Mouse (Mus musculus): ENCODE data around the gene Tesk2. TPM values are rescaled to one million over a fixed set of nuclear protein-coding genes. Genes with fewer than 3 reads are reported as not detected.
A peak's percentile ranks its signal among the peaks of the same experiment; 100 is the strongest.
"Not testable (repeated sequence)": the region's sequence is repeated elsewhere in the genome, so short reads cannot be mapped to it uniquely, and the experiment has no call there.

Gene Tesk2
- 1 to 10 TPM; 5.2 to 5.4 TPM for total RNA-seq (2021)
- long read RNA-seq, experiment 1, partial matches to known transcripts: 0 of 4 reads
- long read RNA-seq, experiment 1, other reads (novel, unspliced or antisense): 1 of 4 reads
- long read RNA-seq, experiment 2, partial matches to known transcripts: 0 of 5 reads
- long read RNA-seq, experiment 2, other reads (novel, unspliced or antisense): 2 of 5 reads

DNA sequence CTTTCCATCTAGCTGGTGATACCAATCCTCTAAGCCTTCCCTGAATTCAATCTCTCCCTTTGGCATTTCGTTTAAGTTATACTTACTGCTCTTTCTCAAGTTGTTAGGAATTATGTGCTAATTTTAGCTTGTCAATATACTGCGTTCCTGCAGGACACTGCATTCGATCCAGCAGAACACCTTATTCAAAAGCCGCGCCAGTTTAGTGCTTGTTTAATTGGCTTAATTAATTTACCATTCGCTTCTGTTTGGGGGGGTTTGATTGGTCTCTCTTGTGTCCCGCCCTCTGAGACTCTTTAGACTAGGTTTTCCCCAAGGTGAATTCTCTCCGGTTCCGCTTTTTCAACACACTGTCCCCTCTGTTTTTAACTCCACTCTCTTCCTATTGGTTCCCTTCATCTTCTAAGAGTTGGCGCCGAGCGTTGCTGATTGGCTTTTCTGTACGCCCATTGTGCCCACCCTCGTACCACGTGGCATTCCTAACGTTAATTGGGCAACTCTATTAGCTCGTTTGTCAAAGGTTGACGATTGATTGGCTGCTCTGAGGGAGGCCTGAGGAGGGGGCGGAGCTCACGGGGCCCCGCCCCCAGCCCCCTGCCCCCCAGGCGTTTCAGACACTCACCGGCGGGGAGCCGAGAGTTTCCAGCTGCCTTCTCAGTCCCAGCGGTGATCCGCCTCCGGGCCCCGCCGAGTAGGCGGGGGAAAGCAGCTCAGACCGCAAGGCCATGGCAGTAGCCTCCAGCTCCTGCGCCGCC lies at the start of gene Tesk2:
Gene Tesk2, plus strand, starts transcription at position 606 of the 755 bp plus-strand sequence.
- DNase-seq (ENCODE audit: low spot score in 2 of 2): peak; percentile 86 to 98

DNA sequence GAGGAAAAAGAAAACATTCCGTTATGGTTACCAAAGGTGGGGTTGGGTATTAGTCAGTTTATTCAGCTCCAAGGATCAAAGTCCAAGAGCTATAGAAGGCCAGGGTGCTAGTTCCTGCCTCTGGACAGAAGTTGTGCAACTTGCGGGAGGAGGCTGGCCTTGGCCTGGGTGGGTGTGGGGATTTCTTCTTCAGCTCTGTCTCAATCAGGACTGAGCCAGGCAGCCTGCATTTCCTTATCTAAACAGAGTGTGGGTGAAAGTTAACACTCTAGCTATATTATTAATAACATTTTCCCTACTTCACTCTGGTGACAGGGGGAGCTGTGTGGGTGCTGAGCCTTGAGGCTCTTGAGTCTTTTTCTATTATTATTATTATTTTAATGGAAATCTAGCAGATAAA lies 48.0 kb upstream of the Tesk2 start:
- no peak for DNase-seq (ENCODE audit: low spot score in 2 of 2)

DNA sequence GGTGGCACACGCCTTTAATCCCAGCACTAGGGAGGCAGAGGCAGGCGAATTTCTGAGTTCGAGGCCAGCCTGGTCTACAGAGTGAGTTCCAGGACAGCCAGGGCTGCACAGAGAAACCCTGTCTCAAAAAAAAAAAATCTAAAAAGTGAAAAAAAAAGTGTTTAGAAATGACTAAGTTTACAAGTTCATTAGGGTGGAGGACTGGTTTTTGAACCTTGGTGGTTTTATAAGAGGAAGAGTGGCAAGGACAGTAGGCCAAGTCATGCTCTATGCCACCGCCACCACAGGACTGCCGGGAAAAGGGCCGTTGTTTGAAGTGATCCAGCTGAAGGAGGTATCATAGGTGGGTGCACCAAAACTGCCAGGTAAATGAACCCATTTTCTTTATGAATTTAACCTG lies 46.0 kb upstream of the Tesk2 start:
- DNase-seq (ENCODE audit: low spot score in 2 of 2): not testable (repeated sequence)

GRCm38 (mm10) chr4:116676027-116676426 lies 44.7 kb upstream of the Tesk2 start:
- DNase-seq (ENCODE audit: low spot score in 2 of 2): no peak

GRCm38 (mm10) chr4:116677808-116678207 lies 42.9 kb upstream of the Tesk2 start:
- DNase-seq (ENCODE audit: low spot score in 2 of 2): no peak

- DNase-seq (ENCODE audit: low spot score in 2 of 2): no peak
Observed at GRCm38 (mm10) chr4:116679141-116679540, 41.6 kb upstream of the Tesk2 start.

- not testable (repeated sequence) for DNase-seq (ENCODE audit: low spot score in 2 of 2)
Observed at GRCm38 (mm10) chr4:116680521-116680920, 40.2 kb upstream of the Tesk2 start.

DNA sequence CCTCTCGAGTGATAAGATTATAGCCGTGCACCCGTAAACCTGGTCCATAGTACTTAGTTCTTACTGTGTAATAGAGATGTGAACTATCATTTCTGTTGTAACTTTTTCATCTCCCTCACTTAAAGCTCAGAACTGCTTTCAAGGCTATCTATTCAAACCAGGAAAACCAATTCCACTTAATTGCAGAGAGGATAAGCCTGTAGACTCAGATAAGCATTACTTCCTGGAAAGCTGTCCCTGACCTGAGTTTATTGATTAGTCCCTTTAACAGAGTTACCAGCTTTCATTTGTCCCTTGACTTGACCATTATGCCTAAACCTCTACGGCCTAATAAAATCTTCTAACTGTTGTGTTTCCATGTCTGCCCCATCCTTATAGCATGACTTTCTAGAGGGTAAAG lies 36.8 kb upstream of the Tesk2 start:
- no peak for DNase-seq (ENCODE audit: low spot score in 2 of 2)

- no peak for DNase-seq (ENCODE audit: low spot score in 2 of 2)
Observed at GRCm38 (mm10) chr4:116684665-116685064, 36.1 kb upstream of the Tesk2 start.

DNA sequence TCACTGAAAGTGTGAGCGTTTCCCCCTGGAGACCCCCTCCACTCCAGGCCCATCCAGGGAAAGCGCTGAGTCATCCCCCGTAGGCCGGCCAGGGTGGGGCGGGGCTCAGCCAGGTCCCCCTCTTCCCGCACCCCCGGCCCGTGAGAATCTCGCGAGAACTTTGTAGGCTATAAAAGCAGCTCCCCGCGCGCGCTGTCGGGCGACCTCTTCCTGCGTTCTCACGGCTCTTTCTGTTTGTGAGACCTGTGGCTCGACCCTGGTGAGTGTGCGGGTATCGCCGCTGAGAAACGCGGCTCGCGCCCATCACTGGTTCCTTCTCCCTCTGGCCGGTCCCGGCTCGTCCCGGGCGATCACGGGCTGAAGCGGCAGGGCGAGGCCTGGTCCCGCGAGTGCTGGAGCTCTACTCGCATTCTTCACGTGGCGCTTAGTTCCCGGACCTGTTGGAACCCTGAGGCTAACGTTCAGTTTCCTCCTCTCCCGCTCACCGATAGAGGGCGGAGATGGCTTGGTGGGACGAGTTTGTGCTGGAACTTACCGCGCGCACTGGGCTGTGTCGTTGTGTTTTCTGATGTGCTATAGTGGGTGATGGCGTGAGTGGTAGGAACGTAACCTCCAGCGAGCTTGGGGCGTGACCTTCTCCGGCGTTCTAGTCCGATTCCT lies 35.2 kb upstream of the Tesk2 start, which contains the start of gene Prdx1:
Gene Prdx1, plus strand, starts transcription at position 143 of the 660 bp plus-strand sequence.
- DNase-seq (ENCODE audit: low spot score in 2 of 2): peak; percentile 93 to 97

GRCm38 (mm10) chr4:116687041-116687440 lies 33.7 kb upstream of the Tesk2 start:
- no peak for DNase-seq (ENCODE audit: low spot score in 2 of 2)

DNA sequence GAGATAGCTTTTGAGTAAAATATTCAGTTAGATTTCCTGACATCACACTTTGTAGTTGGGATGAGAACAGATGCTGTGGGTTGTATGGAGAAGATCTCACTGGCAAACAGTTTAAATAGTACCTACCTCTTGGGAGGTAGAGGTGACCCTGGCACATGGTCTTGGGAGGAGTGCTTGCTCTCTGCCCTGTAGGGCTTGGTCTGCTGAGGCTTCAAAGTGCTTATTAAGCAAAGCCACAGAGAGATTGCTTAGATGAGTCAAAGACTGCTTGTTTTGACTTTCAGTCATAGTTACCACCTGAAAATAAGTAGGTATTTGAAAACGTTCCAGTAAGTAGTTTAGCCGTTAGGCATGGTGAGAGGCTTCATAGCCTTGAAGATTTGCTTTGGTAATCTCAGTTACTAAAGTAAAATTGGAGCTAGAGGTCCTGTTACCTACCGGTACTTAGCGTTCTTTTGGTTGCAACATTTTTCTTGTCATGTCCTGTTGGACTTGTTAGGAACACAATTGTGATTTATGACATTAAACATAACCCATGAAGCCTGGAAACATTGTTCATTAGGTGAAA lies 31.4 kb upstream of the Tesk2 start:
- no peak for DNase-seq (ENCODE audit: low spot score in 2 of 2)

GRCm38 (mm10) chr4:116692146-116692545 lies 28.6 kb upstream of the Tesk2 start:
- DNase-seq (ENCODE audit: low spot score in 2 of 2): no peak

DNA sequence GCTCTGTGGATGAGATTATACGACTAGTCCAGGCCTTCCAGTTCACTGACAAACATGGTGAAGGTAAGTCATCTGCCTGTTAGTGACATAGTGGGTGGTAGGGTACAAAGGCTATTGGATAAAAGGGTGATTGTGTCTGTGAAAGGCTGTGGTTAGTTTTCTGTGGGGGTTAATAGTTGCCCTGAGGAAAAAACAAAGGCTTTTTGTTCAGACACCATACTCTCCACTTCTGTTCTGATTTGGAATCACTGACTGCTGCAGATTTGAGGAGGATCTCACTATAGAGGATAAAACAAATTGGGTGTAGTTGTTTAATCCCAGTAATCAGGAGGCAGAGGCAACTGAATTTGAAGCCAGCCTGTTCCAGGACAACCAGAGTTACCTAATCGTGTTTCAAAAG lies 27.0 kb upstream of the Tesk2 start:
- no peak for DNase-seq (ENCODE audit: low spot score in 2 of 2)

GRCm38 (mm10) chr4:116698693-116699342 lies 21.9 kb upstream of the Tesk2 start:
- DNase-seq (ENCODE audit: low spot score in 2 of 2): no peak

- DNase-seq (ENCODE audit: low spot score in 2 of 2): no peak
Observed at GRCm38 (mm10) chr4:116700964-116701363, 19.8 kb upstream of the Tesk2 start.

DNA sequence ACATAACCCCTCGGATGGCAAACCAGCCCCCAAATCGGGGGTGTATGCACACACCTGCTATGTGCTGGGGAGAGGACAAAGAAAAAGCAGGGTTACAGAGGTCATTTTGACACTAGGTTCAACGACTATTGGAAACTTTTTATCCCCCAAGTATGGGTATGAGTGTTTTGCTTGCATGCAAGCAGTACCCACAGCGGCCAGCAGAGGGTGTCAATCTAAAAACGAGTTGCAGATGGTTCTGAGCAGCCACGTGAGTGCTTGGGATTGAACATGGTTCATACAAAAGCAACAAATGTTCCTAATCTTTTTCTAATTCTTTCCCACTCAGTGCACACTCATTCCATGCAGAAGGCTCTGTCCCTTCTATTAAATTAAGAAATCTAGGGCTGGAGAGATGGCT lies 16.9 kb upstream of the Tesk2 start:
- DNase-seq (ENCODE audit: low spot score in 2 of 2): peak; percentile 50 to 54

GRCm38 (mm10) chr4:116707666-116708065 lies 13.1 kb upstream of the Tesk2 start:
- DNase-seq (ENCODE audit: low spot score in 2 of 2): peak in 1 of 2 experiments; percentile 39

DNA sequence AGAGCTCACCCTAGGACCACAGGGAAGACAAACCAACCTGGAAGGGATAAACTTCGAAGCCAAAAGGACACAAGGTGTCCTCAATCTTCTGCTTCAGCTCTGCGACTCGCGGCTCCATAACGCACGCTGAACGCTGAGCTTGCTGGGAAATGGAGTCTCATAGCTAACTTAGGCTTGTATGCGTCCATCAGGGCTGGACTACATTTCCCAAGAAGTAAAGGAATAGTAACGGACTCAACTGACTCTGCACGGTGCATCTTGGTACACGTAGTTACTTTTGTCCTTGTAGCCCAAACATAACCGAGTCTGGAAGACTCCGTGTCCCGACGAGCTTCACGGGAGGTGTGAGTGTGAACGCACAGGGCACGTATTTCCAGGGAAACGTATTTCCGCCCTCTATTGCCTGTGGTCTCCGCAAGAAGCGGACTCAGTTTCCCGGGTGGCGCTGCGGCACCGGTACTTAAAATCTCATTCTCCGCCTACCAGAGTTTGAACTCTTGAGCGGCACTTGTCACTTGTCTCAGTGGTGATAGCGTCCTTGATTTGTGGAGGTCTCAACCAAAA lies 12.5 kb upstream of the Tesk2 start, which contains the start of the genes Mmachc and Ccdc163:
Gene Mmachc, minus strand, starts transcription at position 206 of the 564 bp plus-strand sequence.
Gene Ccdc163, plus strand, starts transcription at position 309 of the 564 bp plus-strand sequence.
- DNase-seq (ENCODE audit: low spot score in 2 of 2): peak; percentile 89 to 98

DNA sequence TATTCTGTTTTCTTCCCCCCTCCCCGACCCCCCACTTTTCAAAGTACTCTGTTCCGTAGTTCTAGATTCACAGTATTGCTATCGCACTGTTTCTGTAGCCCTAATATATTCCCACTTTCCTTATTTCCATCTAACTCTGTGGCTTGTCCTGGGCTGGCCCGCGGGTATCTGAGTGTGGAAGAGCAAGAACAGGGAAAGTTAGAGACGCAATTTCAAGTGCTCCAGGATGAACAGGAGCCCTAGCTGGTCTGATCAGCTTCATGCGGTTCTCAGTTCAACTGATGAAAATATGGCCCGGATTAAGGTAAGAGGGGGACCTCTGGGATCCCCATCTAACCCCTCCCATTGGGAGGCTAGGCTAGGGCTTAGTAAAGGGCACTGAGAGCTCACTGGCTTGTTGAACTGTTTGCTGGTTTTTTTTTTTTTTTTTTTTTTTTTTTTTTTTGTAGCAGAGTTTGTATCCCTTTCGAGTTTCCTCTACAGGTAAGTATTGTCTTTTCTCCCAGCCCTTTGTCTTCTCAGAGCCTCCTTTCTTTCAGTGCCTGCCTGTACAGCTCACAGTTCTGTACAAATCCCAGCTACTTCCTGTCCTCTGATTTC lies 11.9 kb upstream of the Tesk2 start:
- no peak for DNase-seq (ENCODE audit: low spot score in 2 of 2)
